Mouse (Mus musculus) adrenal gland, adult 18-20 months (tissue): ENCODE measurements at regions not wholly inside any gene's neighbourhood (a gene's known extent, or its start where the extent isn't known, plus 50 kb on each side); places are given as distances from the start of the nearest gene placed in this dataset.
A peak's percentile ranks its signal among the peaks of the same experiment; 100 is the strongest.

Experiments used
- DNase-seq, 2 experiments: peaks; one replicate each; pipeline ENCODE4 v3.0.0; 2021 to 2022; ENCODE audit warnings: low spot score in 2 of 2

DNA sequence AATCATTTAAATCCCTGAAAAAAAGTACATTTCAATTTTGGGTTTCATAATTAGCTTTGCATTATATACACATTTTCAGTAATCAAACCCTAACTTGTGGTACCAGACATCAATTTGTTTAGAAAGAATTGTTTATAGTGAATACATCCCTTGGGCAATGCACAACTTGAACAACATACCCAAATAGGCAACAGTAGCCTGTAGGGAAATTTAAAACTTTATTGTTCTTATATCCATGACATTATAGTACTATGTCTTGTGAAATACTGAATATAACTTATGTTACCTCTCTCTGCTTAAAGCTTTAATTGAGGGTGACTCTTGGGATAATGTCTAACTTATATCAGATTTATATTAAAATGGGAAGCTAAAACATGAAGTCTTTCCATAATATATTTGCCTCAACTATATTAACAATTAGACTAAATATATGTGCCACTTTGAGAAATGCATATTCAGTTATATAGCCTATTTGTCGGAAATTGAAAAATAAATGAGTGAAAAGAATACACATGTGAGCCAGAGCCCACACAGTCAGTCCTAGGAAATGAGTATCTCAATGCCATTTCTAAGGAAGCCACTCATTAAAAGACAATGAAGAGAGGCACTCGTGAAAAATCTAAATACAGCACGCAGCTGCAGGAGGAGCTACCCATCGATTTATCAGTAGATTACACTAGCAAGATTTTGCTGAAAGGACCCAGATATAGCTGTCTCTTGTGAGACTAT is 458.1 kb upstream of the Slitrk6 start:
- DNase-seq: no peak

GRCm38 (mm10) chr14:111226926-111227325 is 448.0 kb upstream of the Slitrk5 start:
- no peak for DNase-seq

DNA sequence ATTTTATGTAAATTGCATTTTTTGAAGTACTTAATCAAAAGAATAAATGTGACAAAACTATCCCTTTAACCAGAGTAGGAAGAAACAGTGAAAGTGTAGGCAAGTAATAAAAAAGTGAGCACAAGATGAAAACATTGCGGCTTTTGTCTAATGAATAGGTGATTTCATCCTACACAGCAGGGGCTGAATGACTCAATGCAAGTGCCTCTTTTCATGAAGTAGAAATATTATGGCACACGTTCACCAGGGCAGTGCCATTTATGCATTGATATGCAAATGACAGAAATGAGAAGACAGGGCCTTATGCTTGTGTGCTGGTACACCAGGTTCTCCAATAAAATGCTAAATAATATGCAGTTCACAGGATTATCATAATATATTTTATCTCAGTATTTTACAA is 435.8 kb upstream of the Slitrk5 start:
- DNase-seq: no peak

- peak; percentile 4 to 17 for DNase-seq
Measured at GRCm38 (mm10) chr14:111249347-111249946, 425.4 kb upstream of the Slitrk5 start.

DNA sequence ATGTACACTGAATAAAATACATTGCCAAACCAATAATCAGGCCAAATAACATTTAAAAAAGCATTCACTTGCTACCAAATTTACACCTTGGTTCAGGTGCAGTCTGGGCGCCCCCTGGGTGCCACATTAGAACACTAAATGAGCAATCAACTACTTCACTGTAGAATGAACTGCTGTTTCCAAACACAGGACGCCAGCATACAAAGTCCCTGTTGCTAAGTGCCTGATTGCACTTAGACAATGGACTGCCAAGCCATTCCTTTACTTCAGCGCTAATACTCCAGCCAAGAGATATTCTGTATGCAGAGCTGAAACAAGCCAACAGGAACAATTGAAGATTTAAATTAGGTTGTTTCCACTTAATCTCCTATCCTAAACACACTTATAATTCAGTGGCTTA is 421.7 kb upstream of the Slitrk5 start:
- no peak for DNase-seq

DNA sequence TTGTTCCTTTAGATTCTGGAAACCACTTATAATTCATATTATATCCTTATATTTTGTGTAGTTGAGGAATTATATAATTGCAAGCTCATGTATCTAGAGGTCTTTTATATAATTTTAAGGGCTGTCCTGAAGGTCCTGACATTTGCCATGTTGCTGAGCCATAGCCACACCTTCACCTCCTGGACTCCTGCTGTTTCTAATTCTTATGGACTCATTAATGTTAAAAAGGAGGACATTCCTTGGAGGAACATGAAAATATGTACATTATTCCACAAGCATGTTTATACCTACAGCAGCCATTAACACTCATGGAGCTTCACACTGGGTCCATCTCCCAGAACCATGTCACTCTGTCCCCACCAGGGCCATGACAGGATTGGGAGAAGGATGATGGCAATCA is 413.2 kb upstream of the Slitrk5 start:
- no peak for DNase-seq

- no peak for DNase-seq
Measured at GRCm38 (mm10) chr14:111270239-111270638, 404.7 kb upstream of the Slitrk5 start.

DNA sequence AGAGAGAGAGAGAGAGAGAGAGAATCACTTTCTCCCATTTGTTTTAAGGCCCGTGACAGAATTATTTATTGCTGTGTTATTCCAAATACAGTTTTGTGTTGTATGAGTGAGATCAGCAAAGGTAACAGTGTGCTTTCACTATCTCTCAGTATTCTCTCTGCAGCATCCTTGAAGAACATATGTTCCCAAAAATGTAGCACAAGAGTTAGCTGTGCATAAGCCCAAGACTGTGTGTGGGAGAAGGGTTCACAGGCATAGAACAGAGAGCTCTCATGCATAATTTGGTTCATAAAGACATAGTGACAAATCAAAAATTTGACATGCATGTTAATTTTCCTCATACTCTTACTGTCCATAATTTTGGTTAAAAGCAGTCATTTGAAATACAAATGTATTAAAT is 393.5 kb upstream of the Slitrk5 start:
- DNase-seq: no peak

DNA sequence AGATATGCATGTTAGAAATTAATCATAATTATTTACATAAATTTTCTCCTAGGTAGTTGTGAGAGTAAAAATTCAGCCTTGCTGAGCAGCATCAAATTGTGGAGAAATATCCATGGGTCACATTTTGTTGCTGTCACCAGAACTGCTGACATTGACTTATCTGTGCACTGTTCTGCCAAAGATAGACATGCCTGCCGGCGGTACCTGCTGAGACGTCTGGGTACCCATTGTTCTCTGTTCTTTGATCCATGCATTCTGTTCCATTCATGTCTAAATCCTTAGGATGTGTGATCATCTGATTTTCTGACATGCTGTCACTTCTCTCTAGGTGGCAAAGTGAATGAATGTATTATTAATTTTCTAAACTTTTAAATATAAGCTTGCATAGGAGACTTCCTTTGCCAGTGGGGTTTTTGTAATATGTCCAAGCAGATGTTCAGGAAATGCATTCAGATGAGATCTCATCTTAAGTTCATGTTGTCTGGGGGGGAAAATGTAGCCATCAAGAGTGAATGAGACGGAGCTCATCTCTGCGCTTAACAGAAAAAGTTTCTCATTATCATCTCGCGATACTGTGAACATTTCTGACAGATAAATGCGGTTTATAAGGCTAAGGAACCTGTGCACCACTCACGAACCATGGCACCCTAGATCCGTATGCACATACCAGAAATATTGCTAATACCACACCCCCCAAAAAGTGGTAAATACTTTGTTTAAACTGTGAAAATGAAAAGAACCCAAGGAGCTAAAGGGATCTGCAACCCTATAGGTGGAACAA is 391.0 kb upstream of the Slitrk5 start:
- no peak for DNase-seq

DNA sequence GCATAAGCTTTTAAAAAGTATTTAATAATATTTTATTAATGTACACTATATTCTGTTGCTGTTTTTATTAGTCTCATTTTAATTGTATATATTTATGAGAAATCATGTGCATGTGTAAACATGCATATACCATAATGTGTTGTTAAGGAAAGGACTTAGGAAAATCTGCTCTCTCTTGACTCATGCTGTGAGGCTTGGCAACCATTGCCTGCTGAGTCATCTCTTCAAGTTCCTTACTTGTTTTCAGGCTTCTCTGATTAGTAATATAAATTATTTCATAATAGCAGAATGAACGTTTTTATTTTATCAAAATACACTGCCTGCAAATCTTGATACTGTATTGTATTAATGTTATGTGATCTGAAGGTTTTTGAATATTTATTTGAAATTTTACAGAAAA is 388.9 kb upstream of the Slitrk5 start:
- DNase-seq: no peak

- no peak for DNase-seq
Measured at GRCm38 (mm10) chr14:111295521-111295920, 379.4 kb upstream of the Slitrk5 start.

- DNase-seq: no peak
Measured at GRCm38 (mm10) chr14:111297796-111298195, 377.1 kb upstream of the Slitrk5 start.

DNA sequence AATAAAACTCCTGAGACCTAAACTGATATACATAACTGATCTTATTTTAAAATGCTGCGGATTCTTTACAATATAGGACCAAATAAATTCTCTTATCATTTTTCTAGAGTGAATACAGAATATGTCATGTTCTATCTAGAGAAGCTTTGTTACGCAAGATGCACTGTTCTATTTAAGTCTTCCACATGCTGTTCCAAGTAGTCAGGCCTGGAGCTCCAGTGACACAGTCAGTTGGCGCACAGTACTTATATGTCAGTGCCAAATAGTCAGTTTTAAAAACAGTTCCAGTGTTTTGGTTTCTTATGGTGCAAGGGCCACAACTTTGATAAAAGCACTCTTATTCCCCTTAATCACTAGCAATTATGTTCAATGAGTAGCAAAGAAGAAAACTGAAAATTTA is 344.3 kb upstream of the Slitrk5 start:
- no peak for DNase-seq

DNA sequence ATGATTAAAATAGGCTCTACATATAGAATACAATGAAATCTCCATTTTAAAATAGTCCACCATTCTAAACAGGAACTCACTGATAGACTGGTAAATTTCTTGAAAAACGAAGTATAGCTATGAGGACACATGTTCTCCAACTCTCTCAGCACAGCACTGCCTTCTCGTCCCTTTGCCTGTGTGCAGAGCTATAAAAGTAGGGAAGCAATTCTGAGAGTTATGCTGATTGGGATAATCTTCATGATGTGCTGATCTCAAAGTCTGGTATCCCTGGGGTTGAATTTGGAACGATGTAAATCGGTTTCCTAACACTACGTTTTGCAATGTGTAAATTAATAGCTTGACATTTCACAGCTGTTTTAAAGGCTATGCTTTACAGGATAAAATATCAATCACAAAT is 321.4 kb upstream of the Slitrk5 start:
- no peak for DNase-seq

- no peak for DNase-seq
Measured at GRCm38 (mm10) chr14:111396803-111397202, 278.1 kb upstream of the Slitrk5 start.

DNA sequence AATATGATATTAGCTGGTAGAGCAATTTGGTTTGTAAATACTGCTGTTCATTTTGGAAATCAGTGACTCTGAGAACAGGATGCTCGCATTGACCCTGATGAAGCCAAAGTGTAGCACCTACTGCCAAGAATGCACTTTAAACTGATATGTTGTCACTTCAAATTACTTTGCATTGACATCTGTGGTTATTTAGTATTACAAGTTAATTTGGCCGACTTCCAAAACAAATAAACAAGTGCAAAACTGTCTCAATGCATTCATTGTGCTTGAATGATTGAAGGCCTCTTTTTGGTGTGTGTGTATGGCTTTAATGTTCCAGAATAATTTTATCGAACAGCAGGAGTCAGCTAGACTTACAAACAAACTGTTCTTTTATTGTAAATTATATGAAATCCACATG is 274.1 kb upstream of the Slitrk5 start:
- no peak for DNase-seq

DNA sequence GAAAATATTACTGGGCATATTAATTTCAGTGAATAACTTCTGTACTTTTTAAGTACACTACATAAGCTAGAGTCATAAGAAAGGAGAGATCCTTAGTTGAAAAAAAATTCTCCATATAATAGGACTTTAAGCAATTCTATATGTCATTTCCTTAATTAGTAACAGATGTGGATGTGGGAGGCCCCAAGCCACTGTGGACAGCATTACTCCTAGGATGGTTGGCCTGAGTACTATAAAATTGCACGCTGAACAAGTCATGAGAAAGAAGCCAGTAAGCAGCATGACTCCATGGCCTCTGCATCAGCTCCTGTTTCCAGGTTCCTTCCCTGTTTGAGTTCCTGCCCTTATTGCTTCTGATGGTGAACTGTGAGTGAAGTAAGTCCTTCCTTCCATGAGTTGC is 272.4 kb upstream of the Slitrk5 start:
- DNase-seq: no peak

GRCm38 (mm10) chr14:111403555-111403954 is 271.3 kb upstream of the Slitrk5 start:
- no peak for DNase-seq

DNA sequence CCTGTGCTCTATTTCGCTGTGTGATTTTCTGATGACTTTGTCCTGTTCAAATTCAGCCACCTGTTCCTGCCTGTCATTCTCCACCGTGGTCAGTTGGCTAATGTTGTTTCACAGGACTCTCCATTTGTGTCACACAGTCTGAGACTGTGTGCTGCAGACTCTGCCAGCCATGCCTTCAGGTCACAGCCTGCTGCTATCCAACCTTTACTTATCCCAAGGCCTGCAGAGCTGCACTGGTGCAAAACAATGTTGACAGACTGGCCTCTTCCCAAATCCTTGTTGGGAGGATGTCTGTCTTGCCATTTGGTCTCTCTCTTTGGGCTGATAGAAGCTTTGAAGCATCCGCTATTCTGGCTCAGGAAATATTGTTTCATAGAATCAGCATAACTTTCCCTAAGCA is 261.4 kb upstream of the Slitrk5 start:
- no peak for DNase-seq

GRCm38 (mm10) chr14:111418531-111418930 is 256.4 kb upstream of the Slitrk5 start:
- DNase-seq: no peak

- no peak for DNase-seq
Measured at GRCm38 (mm10) chr14:111429101-111429857, 245.6 kb upstream of the Slitrk5 start.
